Mouse (Mus musculus) intestine, postnatal 0 days (tissue): ENCODE results near the gene Col3a1. TPM values are rescaled to one million over a fixed set of nuclear protein-coding genes. Genes with fewer than 3 reads are reported as not detected.

ENCODE experiments used
- ATAC-seq: fragments of 200-750 bp; cut with Nextera tagmentation; 2 replicates; pipeline ENCODE4 v1.8.0; 2017; ENCODE audit warnings: mild to moderate bottlenecking, moderate TSS enrichment, moderate library complexity
- H3K27ac ChIP-seq: fragments of 300-500 bp; sonication (generic); 2 replicates; pipeline ENCODE4 v1.5.1; 2014; ENCODE audit warnings: mild to moderate bottlenecking, low read depth, low read length, moderate library complexity
- H3K27me3 ChIP-seq: fragments of 300-500 bp; sonication (generic); replicated peaks from 2 replicates; pipeline ENCODE4 v1.6.1; 2014; ENCODE audit warnings: low read length, mixed read lengths; ENCODE audit not compliant: control insufficient read depth, insufficient read depth
- H3K36me3 ChIP-seq: fragments of 300-500 bp; sonication (generic); 2 replicates; pipeline ENCODE4 v1.6.1; 2014; ENCODE audit warnings: mild to moderate bottlenecking, moderate library complexity; ENCODE audit not compliant: control insufficient read depth, insufficient read depth
- H3K4me1 ChIP-seq: fragments of 300-500 bp; sonication (generic); replicated peaks from 2 replicates; pipeline ENCODE4 v1.6.1; 2014; ENCODE audit warnings: antibody characterized with exemption, low read length, mixed read lengths; ENCODE audit not compliant: control insufficient read depth, insufficient read depth
- H3K4me2 ChIP-seq: fragments of 300-500 bp; sonication (generic); replicated peaks from 2 replicates; pipeline ENCODE4 v1.6.1; 2014; ENCODE audit warnings: low read depth, mild to moderate bottlenecking, moderate library complexity
- H3K4me3 ChIP-seq: fragments of 300-500 bp; sonication (generic); 2 replicates; pipeline ENCODE4 v1.5.1; 2014; ENCODE audit warnings: low read depth, low read length
- H3K9ac ChIP-seq: fragments of 300-500 bp; sonication (generic); 2 replicates; pipeline ENCODE4 v1.6.1; 2014; ENCODE audit warnings: mild to moderate bottlenecking, low read depth, low read length
- H3K9me3 ChIP-seq: fragments of 300-500 bp; sonication (generic); 2 replicates; pipeline ENCODE4 v1.6.1; 2016; ENCODE audit warnings: mixed run types; ENCODE audit not compliant: control insufficient read depth
- CTCF ChIP-seq: sonication (generic); IDR thresholded peaks from 2 replicates; pipeline ENCODE4 v1.5.1; 2016; ENCODE audit warnings: low read depth, mild to moderate bottlenecking, control low read depth, antibody characterized with exemption, moderate library complexity
- WGBS: fragments of 180-500 bp; shearing (Covaris S2); extraction: QIAGEN DNeasy Blood & Tissue Kit; methylation state at CpG from one replicate; pipeline ENCODE4 v1.1.7; 2014; 5-methylcytosine and 5-hydroxymethylcytosine counted together
- polyA plus RNA-seq: library from polyadenylated mRNA; unstranded; fragments of >200 nt; fragmentation: Nextera tagmentation; extraction: Ambion mirVana; gene quantifications from 2 replicates; pipeline ENCODE4 v1.2.1, GENCODE M21; 2015

The Col3a1 gene
- polyA plus RNA-seq, 1 experiment from 2014 or later: 562 TPM

DNA sequence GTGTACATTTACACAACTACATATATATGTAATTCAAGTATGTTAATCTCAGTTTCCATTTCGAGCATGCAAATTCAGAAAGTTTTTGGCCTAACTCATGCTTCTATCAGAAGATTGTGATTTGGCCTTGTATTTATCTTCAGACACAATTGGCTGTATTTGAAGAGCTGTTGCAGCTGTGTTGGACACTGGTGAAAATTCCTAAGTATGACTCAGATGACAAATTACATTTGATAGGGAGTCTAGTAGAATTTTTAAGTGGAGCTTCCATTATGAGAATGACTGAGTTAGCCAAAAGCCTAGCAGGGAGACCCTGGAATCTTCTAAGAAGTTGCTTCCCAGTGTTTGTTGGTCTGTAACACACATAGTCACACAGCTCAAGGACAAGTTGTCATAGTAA is 7.1 kb upstream of the Col3a1 start:
- no peak overlapping the region for H3K27ac ChIP-seq
- H3K4me1 ChIP-seq: no peaks in the 10 kb centered on the region
- H3K36me3 ChIP-seq: no peaks in the 10 kb centered on the region
- no peak overlapping the region for H3K4me2 ChIP-seq
- TF ChIP-seq CTCF: no peak
- no peaks in the 10 kb centered on the region for H3K27me3 ChIP-seq
- ATAC-seq: no peak
- no peaks in the 10 kb centered on the region for H3K9me3 ChIP-seq
- H3K9ac ChIP-seq: no peak overlapping the region
- 70% methylated on average over 1 of the region's 1 CpGs for WGBS
- no peak overlapping the region for H3K4me3 ChIP-seq

DNA sequence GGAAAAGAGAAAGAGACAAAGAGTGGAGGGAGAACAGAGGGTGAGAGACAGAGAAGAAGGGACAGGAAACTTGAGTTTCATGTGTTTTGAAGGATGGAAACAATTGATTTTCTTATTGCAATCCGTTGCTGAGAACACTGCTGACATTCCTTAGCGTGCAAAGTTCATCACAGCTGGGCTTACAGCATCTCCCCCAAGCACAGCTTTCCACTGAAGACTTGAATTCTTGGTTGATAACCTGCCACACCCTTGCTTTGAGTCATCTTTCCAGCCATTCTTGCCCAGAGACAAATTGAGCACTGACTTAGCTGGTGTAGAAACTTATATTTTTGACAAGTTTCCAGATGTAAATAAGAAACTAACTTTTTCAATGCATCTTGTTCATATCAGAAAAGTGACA is 2.3 kb upstream of the Col3a1 start:
- no peaks in the 10 kb centered on the region for H3K36me3 ChIP-seq

DNA sequence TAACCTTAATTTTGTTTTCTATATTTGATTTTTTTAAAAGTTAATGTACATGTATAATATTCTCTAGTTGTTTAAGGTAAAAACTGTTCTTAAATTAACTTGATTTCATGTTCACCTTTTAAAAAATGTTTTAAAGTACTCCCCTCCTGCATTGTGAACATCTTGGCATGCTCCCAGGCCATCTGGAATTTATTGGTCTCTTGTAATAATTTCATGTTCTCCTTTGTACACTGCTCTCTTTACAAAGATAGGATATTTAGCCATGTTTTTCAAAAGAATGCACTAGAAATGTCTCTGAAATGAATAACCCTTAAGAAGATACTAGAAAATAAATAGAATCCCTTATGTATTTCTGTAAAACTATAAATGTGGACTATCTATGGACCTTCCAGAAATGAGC is 624 bp downstream of the Col3a1 start:
- Histone ChIP-seq H3K4me3 (peak overlapping the region; percentile 39), H3K9me3 (no peaks in the 10 kb centered on the region), H3K4me2 (peak overlapping the region; percentile 1; the same call in 1 of the 2 replicates), H3K36me3 (no peaks in the 10 kb centered on the region), H3K9ac (0 out of 2 replicates have a peak overlapping the region, but pooled peaks have one; percentile 0), H3K4me1 (peaks cover 3% of the 10 kb centered on the region; the same call in 1 of the 2 replicates), H3K27me3 (no peaks in the 10 kb centered on the region), H3K27ac (peak overlapping the region; percentile 75; the same call in 1 of the 2 replicates)
- ATAC-seq: no peak
- no peak for TF ChIP-seq CTCF

More for the DNA sequence above, 2.3 kb upstream of the Col3a1 start:
- WGBS: 26% methylated on average over 2 of the region's 2 CpGs
- no peaks in the 10 kb centered on the region for H3K4me1 ChIP-seq
- no peak overlapping the region for H3K9ac ChIP-seq
- H3K4me2 ChIP-seq: no peak overlapping the region
- H3K4me3 ChIP-seq: no peak overlapping the region
- no peak overlapping the region for H3K27ac ChIP-seq
- no peak for ATAC-seq
- H3K9me3 ChIP-seq: no peaks in the 10 kb centered on the region
- no peak for TF ChIP-seq CTCF
- H3K27me3 ChIP-seq: no peaks in the 10 kb centered on the region

DNA sequence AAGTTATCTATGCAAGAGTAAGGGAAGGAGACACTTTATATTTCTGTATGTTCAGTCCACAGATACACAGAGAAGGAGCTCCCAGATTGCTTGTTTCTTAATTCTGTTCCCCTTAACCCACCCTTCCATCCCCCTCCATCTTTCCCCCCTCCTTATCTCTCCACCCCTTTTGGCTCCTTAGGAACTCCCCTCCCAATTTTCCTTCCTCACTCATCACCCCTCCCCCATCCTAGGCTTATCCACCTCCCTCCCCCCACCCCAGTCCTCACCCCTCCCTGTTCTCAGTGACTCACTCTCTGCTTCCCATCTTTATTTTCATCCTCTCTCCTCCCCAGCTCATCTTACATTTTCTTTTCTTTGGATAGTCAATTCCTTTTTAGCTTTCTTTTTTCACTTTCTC is 1.5 kb downstream of the Col3a1 start:
- no peaks in the 10 kb centered on the region for H3K27me3 ChIP-seq
- H3K36me3 ChIP-seq: no peaks in the 10 kb centered on the region
- H3K4me1 ChIP-seq: peaks cover 3% of the 10 kb centered on the region; the same call in 1 of the 2 replicates
- no peaks in the 10 kb centered on the region for H3K9me3 ChIP-seq
- ATAC-seq: no peak; the same call in 1 of the 2 replicates
- no peak overlapping the region for H3K9ac ChIP-seq
- no peak overlapping the region for H3K27ac ChIP-seq
- no peak for TF ChIP-seq CTCF
- H3K4me2 ChIP-seq: no peak overlapping the region; the same call in 1 of the 2 replicates
- H3K4me3 ChIP-seq: peak overlapping the region; percentile 39

DNA sequence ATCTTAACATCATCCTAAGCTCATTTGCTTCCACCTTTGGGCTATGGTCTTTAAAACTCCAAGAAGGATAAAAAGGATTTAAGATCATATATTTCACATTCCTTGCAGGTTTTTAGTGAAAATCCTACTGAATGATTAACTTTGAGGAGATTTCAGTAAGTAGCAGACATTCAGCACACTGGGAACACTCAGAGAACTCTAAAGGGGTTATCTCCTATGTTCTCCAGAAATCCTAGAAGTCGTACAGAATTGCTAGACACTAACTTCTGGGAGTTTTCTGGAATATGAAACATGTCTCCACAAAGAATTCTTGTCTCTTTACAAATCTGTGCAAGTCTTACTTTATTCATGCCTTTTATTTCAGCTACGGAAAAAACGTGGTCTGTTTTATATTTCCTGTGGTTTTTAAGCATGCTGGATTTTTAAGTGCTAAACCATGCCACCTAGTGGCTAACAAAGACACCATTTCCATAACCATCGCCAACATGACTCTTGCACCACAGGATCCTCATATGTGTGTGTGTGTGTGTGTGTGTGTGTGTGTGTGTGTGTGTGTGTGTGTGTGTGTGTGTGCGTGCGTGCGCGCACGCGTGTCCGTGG is 2.5 kb downstream of the Col3a1 start:
- peak; percentile 67; the same call in 1 of the 2 replicates for ATAC-seq
- peak; percentile 82 for TF ChIP-seq CTCF
- H3K9ac ChIP-seq: no peak overlapping the region

DNA sequence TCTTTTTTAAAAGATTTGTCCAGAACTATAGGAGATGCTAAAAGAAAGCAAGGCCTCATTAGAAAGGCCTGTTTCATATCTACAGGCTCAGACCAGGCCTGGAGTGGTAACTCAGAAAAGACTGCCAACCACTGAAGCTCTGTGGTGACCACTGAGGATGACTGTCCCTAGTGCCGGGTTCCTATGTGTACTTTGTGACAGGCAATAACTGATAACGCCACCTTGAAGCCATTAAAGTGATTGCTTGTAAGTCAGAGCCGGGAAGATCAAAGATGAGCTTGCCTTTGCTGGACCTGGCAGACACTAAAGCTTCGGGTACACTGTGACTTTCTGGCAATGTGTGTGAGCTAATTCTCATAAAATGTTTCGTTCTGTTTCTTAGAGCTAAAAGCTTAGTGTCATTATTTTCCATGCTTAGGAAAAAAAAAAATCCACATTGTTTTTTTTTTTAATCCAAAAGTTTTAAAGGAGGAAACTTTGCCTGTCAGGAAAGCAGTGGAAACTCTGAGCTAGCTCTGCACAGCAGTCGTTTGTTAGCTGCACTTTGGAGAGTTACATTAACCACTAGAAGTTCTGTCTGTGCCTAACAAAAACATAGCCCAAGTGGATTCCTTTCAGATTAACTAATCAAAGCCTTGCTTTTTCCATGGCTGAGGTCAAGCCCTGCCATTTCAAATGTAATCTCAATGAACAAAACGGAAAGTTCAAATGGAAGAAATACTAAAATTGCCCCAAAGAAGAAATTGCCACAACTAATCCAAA is 4.6 kb downstream of the Col3a1 start:
- no peaks in the 10 kb centered on the region for H3K36me3 ChIP-seq
- H3K4me1 ChIP-seq: peaks cover 3% of the 10 kb centered on the region; the same call in 1 of the 2 replicates
- 8% methylated on average over 7 of the region's 7 CpGs for WGBS
- peak overlapping the region; percentile 41 for H3K4me2 ChIP-seq
- H3K27ac ChIP-seq: 0 out of 2 replicates have a peak overlapping the region, but pooled peaks have one; percentile 3
- no peak for TF ChIP-seq CTCF
- ATAC-seq: peak; percentile 60; the same call in 1 of the 2 replicates
- no peaks in the 10 kb centered on the region for H3K9me3 ChIP-seq
- H3K27me3 ChIP-seq: no peaks in the 10 kb centered on the region
- H3K9ac ChIP-seq: no peak overlapping the region
- H3K4me3 ChIP-seq: no peak overlapping the region

More for the DNA sequence above, 2.5 kb downstream of the Col3a1 start:
- Histone ChIP-seq H3K36me3 (no peaks in the 10 kb centered on the region), H3K27me3 (no peaks in the 10 kb centered on the region), H3K4me1 (peaks cover 3% of the 10 kb centered on the region; the same call in 1 of the 2 replicates), H3K27ac (no peak overlapping the region), H3K9me3 (no peaks in the 10 kb centered on the region), H3K4me3 (peak overlapping the region; percentile 39), H3K4me2 (peak overlapping the region; percentile 52)
- WGBS: 9% methylated on average over 9 of the region's 11 CpGs
